Comparison of ENCODE assay signal across 9 mouse cellular contexts in the genomic region with DNA sequence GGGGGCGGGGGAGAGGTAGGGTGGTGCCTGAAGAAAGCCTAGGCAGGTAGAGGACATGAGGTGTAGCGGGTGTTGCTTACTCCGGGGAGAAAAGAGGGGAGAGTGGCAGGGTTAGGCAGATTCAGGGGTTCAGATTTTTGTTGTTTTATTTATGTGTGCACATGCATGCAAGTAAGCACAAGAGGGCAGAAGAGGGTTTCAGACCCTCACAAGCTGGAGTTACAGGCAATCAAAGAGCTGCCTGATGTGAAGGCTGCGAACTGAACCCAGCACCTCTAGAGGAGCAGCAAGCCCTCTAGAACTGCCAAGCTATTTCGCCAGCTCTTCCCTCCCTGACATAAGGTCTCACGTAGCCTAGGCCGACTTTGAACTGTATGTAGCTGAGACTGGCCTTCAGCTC. TPM values are rescaled to one million over a fixed set of nuclear protein-coding genes. Genes with fewer than 3 reads are reported as not detected.
DNase-seq lines count a peak whose midpoint lies in the region; ATAC-seq lines count a peak whose summit lies in the region.
"Had no signal": no experiment of that assay in that cellular context is flagged by ENCODE, and none has a peak within 500 bp of the region (broad histone marks: within the 10 kb centered on the region; RNA-seq: fewer than 3 reads in every experiment).

No protein-coding gene starts in this region.

- no peaks in the 10 kb centered on the region for H3K36me3 ChIP-seq in hindbrain, embryonic 12.5 days

- H3K27me3 ChIP-seq in hindbrain, embryonic 12.5 days = peaks cover 36% of the 10 kb centered on the region

- no peak overlapping the region for H3K27ac ChIP-seq in hindbrain, embryonic 12.5 days

- no peak for ATAC-seq in hindbrain, embryonic 12.5 days (ENCODE audit: low FRiP score)
- ATAC-seq in megakaryocyte-erythroid progenitor cell, adult 5-6 weeks (replicated peaks; ENCODE audit: low FRiP score, low TSS enrichment, poor library complexity, severe bottlenecking) = no peak

- H3K9me3 ChIP-seq in hindbrain, embryonic 12.5 days (replicated peaks) = no peaks in the 10 kb centered on the region

- no peak overlapping the region for H3K4me2 ChIP-seq in hindbrain, embryonic 12.5 days (replicated peaks)

- H3K9ac ChIP-seq in hindbrain, embryonic 12.5 days = no peak overlapping the region

- 45% methylated on average over 7 of the region's 7 CpGs for WGBS in hindbrain, embryonic 12.5 days

- DNase-seq in embryo, embryonic 10 days (ENCODE audit: low spot score) = peak; percentile 50
- no peak for DNase-seq in embryo, embryonic 9.5 days (ENCODE audit: extremely low spot score)
- peak; percentile 27 for DNase-seq in lung, postnatal 10 days
- no peak for DNase-seq in lung, postnatal 25 days (ENCODE audit: low spot score)
- DNase-seq in skeletal muscle tissue, adult 2 months (ENCODE audit: low read depth, low spot score) = peak; percentile 31
- DNase-seq in adrenal gland, postnatal 4 days (ENCODE audit: low spot score in 2 of 2) = no peak

- 0 out of 2 replicates have a peak overlapping the region, but pooled peaks have one; percentile 46 for H3K4me3 ChIP-seq in hindbrain, embryonic 12.5 days

- peaks cover 13% of the 10 kb centered on the region for H3K4me1 ChIP-seq in hindbrain, embryonic 12.5 days

RNA-seq across cellular contexts. Expression of gene Capn1, which starts 0.8 kb away (rescaled TPM):
- polyA plus RNA-seq in hindbrain, embryonic 12.5 days (2016; fragmentation: Nextera tagmentation; extraction: Ambion mirVana) = 5.5 and 7.7 TPM in 2 replicates
- 10 to 100 TPM; 28.5 to 43.9 TPM for total RNA-seq in adrenal gland, postnatal 4 days (2021)
- 41.2 and 46.0 TPM in 2 replicates for total RNA-seq in megakaryocyte-erythroid progenitor cell, adult 5-6 weeks (2014; fragmentation: Nextera tagmentation)
- 30.6 and 53.5 TPM in 2 replicates for total RNA-seq in megakaryocyte-erythroid progenitor cell, adult 5-6 weeks (2017)

RNA-seq across cellular contexts. Expression of gene Syvn1, which starts 29.8 kb away (rescaled TPM):
- polyA plus RNA-seq in hindbrain, embryonic 12.5 days (2016; fragmentation: Nextera tagmentation; extraction: Ambion mirVana) = 31.7 and 32.8 TPM in 2 replicates
- total RNA-seq in adrenal gland, postnatal 4 days (2021) = 10 to 100 TPM; 45.8 to 48.1 TPM
- 31.2 and 52.3 TPM in 2 replicates for total RNA-seq in megakaryocyte-erythroid progenitor cell, adult 5-6 weeks (2014; fragmentation: Nextera tagmentation)
- 5.8 and 7.5 TPM in 2 replicates for total RNA-seq in megakaryocyte-erythroid progenitor cell, adult 5-6 weeks (2017)

RNA-seq across cellular contexts. Expression of gene Slc22a20, which starts 30.6 kb away (rescaled TPM):
- not detected in 2 replicates for polyA plus RNA-seq in hindbrain, embryonic 12.5 days (2016; fragmentation: Nextera tagmentation; extraction: Ambion mirVana)
- total RNA-seq in adrenal gland, postnatal 4 days (2021) = not detected
- total RNA-seq in megakaryocyte-erythroid progenitor cell, adult 5-6 weeks (2014; fragmentation: Nextera tagmentation) = not detected in 2 replicates
- total RNA-seq in megakaryocyte-erythroid progenitor cell, adult 5-6 weeks (2017) = not detected in 2 replicates
- polyA plus RNA-seq: gonadal fat pad, adult 2 months had no signal

RNA-seq across cellular contexts. Expression of gene Mrpl49, which starts 41.1 kb away (rescaled TPM):
- polyA plus RNA-seq in hindbrain, embryonic 12.5 days (2016; fragmentation: Nextera tagmentation; extraction: Ambion mirVana) = 65.1 and 67.5 TPM in 2 replicates
- total RNA-seq in adrenal gland, postnatal 4 days (2021) = 10 to 100 TPM; 55.6 to 63.5 TPM
- 54.4 and 64.1 TPM in 2 replicates for total RNA-seq in megakaryocyte-erythroid progenitor cell, adult 5-6 weeks (2014; fragmentation: Nextera tagmentation)
- 33.6 and 41.0 TPM in 2 replicates for total RNA-seq in megakaryocyte-erythroid progenitor cell, adult 5-6 weeks (2017)

RNA-seq across cellular contexts. Expression of gene Fau, which starts 41.1 kb away (rescaled TPM):
- 561 and 621 TPM in 2 replicates for polyA plus RNA-seq in hindbrain, embryonic 12.5 days (2016; fragmentation: Nextera tagmentation; extraction: Ambion mirVana)
- total RNA-seq in adrenal gland, postnatal 4 days (2021) = 1,000 to 10,000 TPM; 1,446 to 1,549 TPM
- 2,866 and 2,996 TPM in 2 replicates for total RNA-seq in megakaryocyte-erythroid progenitor cell, adult 5-6 weeks (2014; fragmentation: Nextera tagmentation)
- total RNA-seq in megakaryocyte-erythroid progenitor cell, adult 5-6 weeks (2017) = 1,307 and 1,586 TPM in 2 replicates

Comparison
In these comparisons a context has a peak if more than half of its experiments do, and no peak if none do; other contexts are left out.
1. DNase-seq: peak in embryo, embryonic 10 days (single experiment), lung, postnatal 10 days (single experiment) and skeletal muscle tissue, adult 2 months (single experiment); none in embryo, embryonic 9.5 days (single experiment), lung, postnatal 25 days (single experiment) and adrenal gland, postnatal 4 days (0 of 2).